Mouse (Mus musculus): ENCODE results near the gene Rgs4.

The Rgs4 gene

DNA sequence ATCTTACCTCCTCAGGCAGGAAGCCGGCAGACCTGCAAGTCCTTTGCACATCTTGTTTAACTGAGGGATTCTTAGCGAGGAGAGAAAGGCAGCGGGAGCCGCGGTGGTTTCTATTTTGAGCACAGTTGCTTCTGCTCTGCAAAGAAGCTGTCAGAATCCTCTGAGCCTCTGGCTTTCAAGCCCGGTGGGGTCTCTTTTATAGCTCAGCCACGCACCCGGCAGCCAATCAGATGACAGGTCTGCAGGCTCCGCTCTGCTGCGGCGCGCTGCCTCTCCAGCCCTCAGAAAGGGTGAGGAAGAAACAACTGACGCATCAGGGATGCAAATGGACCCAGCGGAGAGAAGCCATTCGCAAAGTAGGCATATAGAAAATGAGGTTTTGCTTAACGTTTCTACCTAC is at the start of gene Rgs4:
Gene Rgs4 (minus strand): TSS at position 170 of the 400 bp plus-strand sequence.
- peak; percentile 1 to 7 for DNase-seq

DNA sequence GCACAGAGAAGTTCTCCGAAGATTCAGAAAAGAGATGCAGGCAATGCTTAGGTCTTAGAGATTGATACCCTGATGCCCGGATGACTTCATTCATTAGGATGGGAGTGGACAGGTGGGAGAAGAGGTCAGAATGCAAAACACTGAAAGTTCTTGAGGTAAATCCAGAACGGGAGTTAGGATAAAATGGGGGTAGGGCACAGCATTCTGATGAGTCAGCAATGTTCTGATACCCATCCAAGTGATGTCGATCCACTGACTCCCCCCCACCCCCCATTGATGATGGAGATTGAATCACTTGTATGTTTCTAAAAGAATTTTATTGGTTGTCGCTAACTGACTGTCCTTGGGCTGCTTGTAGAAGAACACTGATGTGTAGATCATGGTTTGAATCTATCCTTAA is 45.0 kb upstream of the Rgs4 start:
- no peak for DNase-seq

DNA sequence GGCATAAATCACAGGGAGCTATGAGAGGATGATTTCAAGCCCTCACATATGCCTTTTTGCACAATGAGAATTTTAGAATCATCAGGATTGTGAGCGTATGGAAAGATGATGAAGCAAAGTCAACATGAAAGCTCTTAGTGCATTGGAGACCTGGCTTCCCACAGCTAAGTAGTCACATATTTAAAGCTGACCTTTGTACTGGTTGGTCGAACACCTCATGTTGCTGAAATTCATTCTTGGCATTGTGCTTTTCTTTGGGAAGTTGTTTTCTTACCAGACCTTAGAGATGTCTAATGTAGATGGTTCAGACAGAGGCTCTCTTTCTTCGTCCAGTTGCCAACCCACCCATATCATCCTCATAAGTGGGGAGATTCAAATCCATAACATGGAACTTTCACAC is 38.5 kb upstream of the Rgs4 start:
- no peak for DNase-seq

DNA sequence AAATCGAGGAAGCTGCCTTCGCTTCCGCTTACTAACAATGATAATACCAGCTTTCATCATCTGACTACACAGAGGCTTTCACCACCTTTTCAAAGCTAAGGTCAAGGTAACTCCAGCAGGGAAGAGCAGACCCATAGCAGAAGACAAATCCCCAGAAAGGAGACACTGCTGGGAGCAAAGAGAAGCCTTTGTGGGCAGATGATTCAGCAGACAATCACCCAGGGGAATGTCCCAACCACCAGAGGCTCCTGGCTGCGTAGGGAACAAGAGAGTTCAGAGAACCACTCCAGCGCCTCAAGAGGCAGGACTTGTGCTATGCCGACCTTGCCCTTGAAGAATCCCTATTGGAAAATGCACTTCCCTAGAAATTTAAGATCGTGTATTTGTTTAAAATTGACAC is 29.1 kb upstream of the Rgs4 start:
- DNase-seq = no peak

DNA sequence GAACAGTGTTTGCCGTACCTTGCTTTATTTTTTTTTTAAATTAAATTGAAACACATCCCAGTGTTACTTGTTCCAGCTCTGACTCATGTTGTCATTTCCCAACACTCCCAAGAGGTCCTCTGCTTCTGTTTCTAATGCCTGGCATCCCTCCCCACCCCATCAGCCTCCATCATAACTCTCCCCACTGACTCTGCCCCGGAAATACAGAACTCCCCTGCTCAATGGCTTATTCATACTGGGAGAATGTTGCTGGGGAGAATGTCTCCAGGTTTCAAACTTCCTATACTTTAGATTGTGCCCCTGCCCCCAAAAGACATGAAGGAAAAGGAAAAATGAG is 17.1 kb upstream of the Rgs4 start:
- DNase-seq = no peak

DNA sequence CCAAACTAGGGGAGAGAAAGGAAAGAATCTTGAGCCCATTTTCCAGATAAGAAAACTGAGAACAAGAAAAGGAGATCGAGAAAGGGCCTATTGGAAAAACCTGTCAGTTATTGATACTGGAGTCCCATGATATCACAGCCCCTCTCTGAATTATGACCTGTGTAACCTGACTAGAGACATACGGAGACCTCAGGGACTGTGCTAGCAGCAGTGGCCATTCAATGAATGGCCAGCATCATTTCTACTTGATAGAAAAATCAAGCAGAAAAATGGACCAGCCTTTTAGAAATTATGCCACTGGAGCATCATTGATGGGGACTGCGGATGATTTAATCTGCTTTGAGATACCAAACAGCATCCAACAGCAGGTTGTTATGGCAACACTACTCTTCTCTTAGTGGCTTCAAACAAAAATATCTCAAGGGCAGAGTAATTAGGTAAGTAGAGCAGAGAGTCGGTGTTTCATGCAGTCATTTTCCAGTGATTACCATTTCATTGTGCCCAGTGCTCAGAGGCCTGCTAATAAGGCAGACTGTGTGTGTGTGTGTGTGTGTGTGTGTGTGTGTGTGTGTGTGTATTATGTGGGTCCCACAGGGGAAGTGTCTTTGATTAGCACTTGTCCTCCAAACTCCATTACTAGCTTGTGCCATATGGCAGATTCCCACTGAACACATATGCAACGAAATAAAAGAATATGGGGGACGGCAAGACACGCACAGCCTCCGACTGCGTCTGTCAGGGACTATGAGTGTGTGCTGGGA is 16.6 kb upstream of the Rgs4 start:
- DNase-seq = no peak

GRCm38 (mm10) chr1:169762524-169762923 is 15.1 kb upstream of the Rgs4 start:
- no peak for DNase-seq

GRCm38 (mm10) chr1:169756532-169756931 is 9.1 kb upstream of the Rgs4 start:
- no peak for DNase-seq

GRCm38 (mm10) chr1:169752395-169752794 is 5.0 kb upstream of the Rgs4 start:
- no peak for DNase-seq

DNA sequence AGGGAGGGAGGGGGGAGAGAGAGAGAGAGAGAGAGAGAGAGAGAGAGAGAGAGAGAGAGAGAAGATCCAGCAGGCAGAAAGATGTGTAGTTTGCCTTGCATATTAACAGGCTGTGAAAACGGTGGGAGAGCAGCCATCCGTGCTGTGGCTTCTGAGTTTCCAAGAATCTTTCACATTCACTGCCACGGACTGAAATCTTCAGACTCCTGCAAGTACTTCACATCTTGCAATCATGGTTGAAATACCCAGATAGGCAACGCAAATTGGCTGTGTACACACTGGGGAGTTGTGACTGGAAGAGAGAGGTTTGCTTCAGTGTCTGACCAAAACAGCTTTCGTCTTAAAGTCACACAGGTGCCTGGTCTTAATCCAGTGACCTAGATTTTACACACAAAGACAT is 997 bp upstream of the Rgs4 start:
- no peak for DNase-seq

- no peak for DNase-seq
Observed at GRCm38 (mm10) chr1:169747902-169748301, 460 bp upstream of the Rgs4 start.

- no peak for DNase-seq
Observed at GRCm38 (mm10) chr1:169741147-169741546, 6.3 kb downstream of the Rgs4 start.

DNA sequence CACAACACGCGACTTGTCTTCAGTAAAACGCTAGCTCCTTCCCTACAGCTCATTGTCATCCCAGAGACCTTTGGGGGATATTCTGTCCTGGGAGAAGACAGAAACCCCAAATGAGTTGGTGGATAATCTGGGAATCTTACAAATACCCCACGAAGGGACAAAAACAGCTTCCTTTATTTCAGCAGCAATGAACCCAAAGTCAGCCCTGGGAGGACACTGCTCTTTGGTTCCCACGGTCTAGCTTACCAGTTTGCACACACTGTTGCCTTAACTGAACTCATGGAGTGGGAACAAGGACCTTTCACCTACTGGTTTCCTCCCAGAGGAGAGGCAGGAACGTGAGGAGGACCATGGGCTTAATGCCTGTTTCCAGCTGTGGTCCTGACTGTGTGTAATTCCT is 10.2 kb downstream of the Rgs4 start:
- peak in 1 of 2 experiments; percentile 4 for DNase-seq

GRCm38 (mm10) chr1:169736139-169736538 is 11.3 kb downstream of the Rgs4 start:
- no peak for DNase-seq

DNA sequence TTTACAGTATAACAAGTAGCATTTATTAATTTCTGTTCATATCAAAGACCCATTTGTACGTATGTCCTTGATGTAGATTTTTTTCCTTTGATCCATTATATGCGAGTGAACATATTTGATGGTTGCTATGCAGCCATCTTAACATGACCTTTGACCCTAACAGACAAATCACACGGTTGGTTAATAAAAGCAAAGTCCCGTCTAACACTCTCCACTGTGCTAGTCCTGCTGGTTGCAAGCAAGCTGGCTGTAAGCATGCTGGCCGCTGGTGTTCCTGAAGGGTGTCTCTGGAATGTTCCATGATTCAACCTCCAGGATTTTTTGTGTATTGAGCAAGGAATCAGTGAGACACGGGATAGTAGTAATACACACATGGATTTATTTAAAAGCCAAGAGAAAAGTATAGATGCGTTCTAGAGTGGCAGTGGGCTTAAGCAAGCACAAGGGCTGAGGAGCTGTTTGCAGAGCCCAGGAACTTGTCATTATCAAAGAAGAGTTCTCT is 16.8 kb downstream of the Rgs4 start:
- DNase-seq = no peak

DNA sequence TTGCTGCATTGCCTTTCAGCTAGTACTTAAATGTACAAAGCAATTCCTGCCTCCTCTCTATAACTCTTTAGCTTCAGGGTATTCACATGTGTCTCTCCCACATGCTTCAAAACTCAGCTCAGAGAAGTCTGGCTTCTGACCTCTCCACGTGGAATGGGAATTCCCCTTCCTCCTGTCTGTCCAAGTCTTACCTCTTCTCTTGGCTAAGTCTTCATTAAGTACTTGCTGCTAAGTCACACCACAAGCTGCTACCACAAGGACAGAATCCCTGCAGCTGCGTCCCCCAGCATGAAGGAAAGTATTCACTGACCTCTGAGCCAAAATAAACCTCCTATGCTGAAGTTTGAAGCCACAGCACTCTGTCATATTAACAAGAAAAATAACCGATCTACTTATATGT is 21.1 kb downstream of the Rgs4 start:
- no peak for DNase-seq

DNA sequence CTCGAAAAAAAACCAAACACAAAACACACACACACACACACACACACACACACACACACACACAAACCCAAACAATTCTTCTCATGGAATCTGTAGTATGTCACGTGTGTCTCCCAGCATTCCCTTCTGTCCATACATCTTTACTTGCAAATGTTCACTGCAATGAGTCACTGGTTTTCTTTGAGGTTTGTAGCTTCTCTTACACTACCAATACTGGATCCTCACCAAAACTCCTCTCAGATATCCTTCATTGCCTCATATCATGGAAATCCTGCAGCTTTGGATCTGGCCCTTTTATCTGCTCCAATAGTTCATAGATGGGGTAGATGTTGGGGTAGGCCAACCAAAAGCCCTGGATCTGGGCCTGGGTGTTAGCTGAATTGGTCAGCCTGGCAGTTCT is 25.6 kb downstream of the Rgs4 start:
- no peak for DNase-seq

GRCm38 (mm10) chr1:169704395-169705087 is 42.9 kb downstream of the Rgs4 start:
- no peak for DNase-seq

GRCm38 (mm10) chr1:169699184-169699583 is 48.3 kb downstream of the Rgs4 start:
- no peak for DNase-seq

- DNase-seq = no peak
Observed at GRCm38 (mm10) chr1:169697236-169697635, 50.2 kb downstream of the Rgs4 start.

GRCm38 (mm10) chr1:169695356-169695755 is 52.1 kb downstream of the Rgs4 start:
- DNase-seq = no peak

DNA sequence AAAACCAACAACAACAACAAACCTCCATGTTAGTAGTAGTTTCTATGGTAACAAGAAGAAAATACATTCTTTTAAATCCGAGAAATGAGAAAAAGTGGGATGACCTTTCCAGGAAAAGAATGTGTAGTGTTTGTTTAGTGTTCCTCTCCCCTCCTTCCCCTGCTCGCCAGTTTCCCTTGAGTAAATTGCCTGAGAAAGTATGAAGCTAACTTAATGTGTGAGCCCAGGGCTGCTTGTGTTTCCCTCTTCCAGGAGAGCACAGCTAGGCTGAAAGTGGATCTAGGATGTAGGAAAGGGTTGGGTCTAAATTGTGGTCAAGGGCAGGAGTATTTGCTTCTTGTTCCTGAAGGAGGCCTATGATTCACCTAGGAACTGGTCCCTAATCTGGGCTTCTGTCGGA is 53.9 kb downstream of the Rgs4 start:
- no peak for DNase-seq

DNA sequence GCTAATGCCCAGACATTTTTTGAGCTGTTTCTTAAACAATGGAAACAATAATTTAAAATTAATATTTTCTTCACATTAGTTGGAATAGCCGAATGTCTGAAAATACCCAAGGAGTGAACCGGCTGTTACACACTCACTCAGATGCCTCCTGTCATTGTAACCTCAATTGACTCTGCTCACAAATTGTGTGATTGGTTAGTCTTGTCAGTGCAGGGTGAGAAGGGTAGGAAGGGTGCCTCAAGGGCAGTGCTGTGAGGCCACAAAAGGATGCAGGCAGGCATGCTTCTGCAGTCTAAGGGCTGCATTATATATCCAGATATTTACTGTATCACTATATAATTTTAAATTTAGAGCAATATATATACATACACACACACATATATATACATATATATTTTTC is 54.4 kb downstream of the Rgs4 start:
- no peak for DNase-seq
